Mouse (Mus musculus): ENCODE measurements around the gene Mdm2. TPM values are rescaled to one million over a fixed set of nuclear protein-coding genes. Genes with fewer than 3 reads are reported as not detected.

Gene Mdm2
- polyA plus RNA-seq, 1 experiment from 2014 or later, result 51.2 TPM

DNA sequence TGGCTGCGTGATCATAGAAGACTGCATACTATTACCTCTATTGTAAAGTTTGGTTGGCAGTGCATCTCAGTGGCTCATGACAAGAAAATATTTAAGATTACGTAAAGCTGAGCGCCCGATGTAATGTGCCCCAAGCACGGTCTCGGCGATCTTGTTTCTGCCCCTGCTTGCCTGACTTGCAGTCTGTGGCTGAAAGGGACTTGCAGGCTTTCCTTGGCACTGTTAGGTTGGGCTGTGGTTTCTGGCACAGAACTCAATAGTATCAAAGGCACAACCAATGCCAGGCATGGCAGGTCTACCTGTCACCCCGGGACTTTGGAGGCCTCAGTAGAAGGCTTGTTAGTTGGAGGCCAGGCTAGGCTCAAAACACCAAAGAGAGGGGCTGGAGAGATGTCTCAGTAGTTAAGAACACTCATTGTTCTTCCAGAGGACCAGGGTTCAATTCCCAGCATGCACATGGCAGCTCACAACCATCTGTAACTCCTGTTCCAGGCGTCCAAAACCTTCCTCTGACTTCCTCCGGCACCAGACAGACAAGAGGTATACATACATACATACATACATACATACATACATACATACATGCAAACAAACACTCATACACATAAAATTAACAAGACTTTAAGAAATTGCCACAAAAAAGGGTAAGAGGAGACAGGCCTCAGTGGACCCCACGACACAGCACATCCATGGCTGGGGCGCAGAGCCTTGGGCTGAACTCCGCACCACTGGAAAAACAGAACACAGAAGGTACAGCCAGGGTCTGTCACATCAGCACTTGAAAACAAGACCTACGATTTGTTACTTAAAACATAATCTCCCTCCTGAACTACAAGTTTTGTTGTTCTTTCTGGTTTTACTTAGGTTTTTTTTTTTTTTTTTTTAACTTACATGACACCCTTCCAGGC is 51.8 kb downstream of the Mdm2 start:
- WGBS, result 89% methylated on average over 14 of the region's 14 CpGs
- Histone ChIP-seq H3K27ac (ENCODE audit: low read length) (no peak overlapping the region), H3K4me2 (ENCODE audit: low read depth, low read length) (no peak overlapping the region), H3K9me3 (ENCODE audit: control insufficient read depth, low read length) (no peaks in the 10 kb centered on the region), H3K4me3 (ENCODE audit: low read length) (no peak overlapping the region), H3K9ac (ENCODE audit: low read length) (no peak overlapping the region), H3K4me1 (replicated peaks; ENCODE audit: control insufficient read depth, insufficient read depth, low read length) (no peaks in the 10 kb centered on the region; the same call in 1 of the 2 replicates), H3K36me3 (ENCODE audit: control insufficient read depth, insufficient read depth, low read length) (no peaks in the 10 kb centered on the region), H3K27me3 (ENCODE audit: control insufficient read depth, insufficient read depth, low read depth, low read length) (no peaks in the 10 kb centered on the region)
- ATAC-seq (ENCODE audit: low read depth), result no peak

DNA sequence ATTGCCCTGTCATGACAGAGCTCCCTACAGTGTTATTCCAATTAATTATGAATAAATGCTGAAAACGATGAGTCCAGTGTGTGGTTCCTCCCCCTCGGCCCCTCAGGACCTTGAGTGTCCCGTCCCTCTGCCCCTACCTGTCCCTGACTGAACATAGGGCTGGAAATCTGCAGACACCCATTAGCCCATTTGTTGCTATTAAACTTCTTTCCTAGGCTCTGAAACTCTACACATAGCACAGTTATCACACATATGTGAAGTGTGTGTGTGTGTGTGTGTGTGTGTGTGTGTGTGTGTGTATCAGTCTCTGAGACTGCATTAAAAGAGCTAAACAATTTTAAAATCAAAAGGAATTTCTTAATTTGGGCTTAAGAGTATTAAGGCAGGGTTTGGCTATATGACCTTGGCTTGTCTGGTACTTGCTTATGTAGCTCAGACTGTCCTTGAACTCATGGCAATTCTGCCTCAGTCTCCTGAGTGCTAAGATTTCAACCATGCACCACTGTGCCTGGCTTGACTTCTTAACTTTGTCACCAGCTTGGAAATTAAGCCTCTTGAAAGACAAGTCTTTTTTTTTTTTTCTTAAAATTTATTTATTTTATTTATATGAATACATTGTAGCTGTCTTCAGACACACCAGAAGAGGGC is 52.8 kb downstream of the Mdm2 start:
- no peaks in the 10 kb centered on the region for H3K36me3 ChIP-seq (ENCODE audit: control insufficient read depth, insufficient read depth, low read length)
- no peak overlapping the region for H3K9ac ChIP-seq (ENCODE audit: low read length)
- H3K4me3 ChIP-seq (ENCODE audit: low read length), result no peak overlapping the region
- no peak overlapping the region for H3K27ac ChIP-seq (ENCODE audit: low read length)
- no peaks in the 10 kb centered on the region for H3K27me3 ChIP-seq (ENCODE audit: control insufficient read depth, insufficient read depth, low read depth, low read length)
- H3K4me2 ChIP-seq (ENCODE audit: low read depth, low read length), result no peak overlapping the region
- H3K9me3 ChIP-seq (ENCODE audit: control insufficient read depth, low read length), result no peaks in the 10 kb centered on the region
- no peaks in the 10 kb centered on the region for H3K4me1 ChIP-seq (replicated peaks; ENCODE audit: control insufficient read depth, insufficient read depth, low read length)
- 80% methylated on average over 3 of the region's 3 CpGs for WGBS
- no peak for ATAC-seq (ENCODE audit: low read depth)

DNA sequence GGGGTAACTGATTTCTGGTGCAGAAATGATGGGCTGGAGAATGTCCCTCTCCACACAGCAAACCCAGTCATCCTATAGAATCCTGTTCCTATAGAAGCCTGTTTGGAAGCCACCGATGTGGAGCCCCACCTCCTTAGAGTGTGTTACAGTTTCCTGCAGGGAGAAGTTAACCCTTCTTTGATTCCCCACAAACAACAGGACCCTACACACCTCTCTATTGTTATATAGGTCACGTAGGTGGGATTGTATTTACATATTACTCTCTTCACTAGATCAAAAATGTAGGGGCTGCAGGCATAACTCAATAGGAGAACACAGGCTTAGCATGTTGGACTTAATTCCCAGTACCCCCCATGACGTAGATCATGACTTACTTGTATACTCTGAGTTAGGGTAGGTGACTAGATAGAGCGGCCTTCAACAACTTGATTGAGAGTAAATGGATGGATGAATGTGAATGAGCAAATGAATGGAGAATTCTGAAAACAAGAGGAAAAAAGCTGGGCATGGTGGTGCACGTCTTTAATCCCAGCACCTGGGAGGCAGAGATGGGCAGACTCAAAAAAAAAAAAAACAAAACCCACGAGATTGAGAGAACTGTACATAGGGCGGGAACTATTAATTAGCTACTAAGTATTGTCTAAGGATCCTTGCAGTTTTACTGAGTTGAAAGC is 53.4 kb downstream of the Mdm2 start:
- H3K4me1 ChIP-seq (replicated peaks; ENCODE audit: control insufficient read depth, insufficient read depth, low read length), result no peaks in the 10 kb centered on the region
- no peak overlapping the region for H3K4me3 ChIP-seq (ENCODE audit: low read length)
- ATAC-seq (ENCODE audit: low read depth), result no peak
- no peaks in the 10 kb centered on the region for H3K27me3 ChIP-seq (ENCODE audit: control insufficient read depth, insufficient read depth, low read depth, low read length)
- H3K9ac ChIP-seq (ENCODE audit: low read length), result no peak overlapping the region
- 71% methylated on average over 7 of the region's 7 CpGs for WGBS
- H3K9me3 ChIP-seq (ENCODE audit: control insufficient read depth, low read length), result no peaks in the 10 kb centered on the region
- H3K4me2 ChIP-seq (ENCODE audit: low read depth, low read length), result no peak overlapping the region
- H3K27ac ChIP-seq (ENCODE audit: low read length), result no peak overlapping the region
- no peaks in the 10 kb centered on the region for H3K36me3 ChIP-seq (ENCODE audit: control insufficient read depth, insufficient read depth, low read length)

DNA sequence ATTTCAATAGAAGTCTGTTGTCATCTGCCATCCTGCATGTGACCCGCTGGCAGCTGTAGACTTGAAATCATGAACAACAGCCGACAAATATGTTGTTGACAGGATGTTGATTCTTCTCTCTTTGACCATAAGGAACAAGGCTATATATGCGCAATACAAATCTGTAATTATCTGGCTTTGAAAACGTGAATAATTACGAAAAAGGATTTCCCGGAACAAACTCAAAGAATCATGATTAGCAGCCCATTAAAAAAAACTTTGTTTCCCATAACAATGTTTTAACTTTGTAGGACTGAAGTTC is 53.9 kb downstream of the Mdm2 start:
- no peak overlapping the region for H3K4me3 ChIP-seq (ENCODE audit: low read length)
- H3K27ac ChIP-seq (ENCODE audit: low read length), result no peak overlapping the region
- H3K36me3 ChIP-seq (ENCODE audit: control insufficient read depth, insufficient read depth, low read length), result no peaks in the 10 kb centered on the region
- H3K4me1 ChIP-seq (replicated peaks; ENCODE audit: control insufficient read depth, insufficient read depth, low read length), result no peaks in the 10 kb centered on the region
- ATAC-seq (ENCODE audit: low read depth), result no peak
- no peak overlapping the region for H3K4me2 ChIP-seq (ENCODE audit: low read depth, low read length)
- H3K9ac ChIP-seq (ENCODE audit: low read length), result no peak overlapping the region
- no peaks in the 10 kb centered on the region for H3K27me3 ChIP-seq (ENCODE audit: control insufficient read depth, insufficient read depth, low read depth, low read length)
- no peaks in the 10 kb centered on the region for H3K9me3 ChIP-seq (ENCODE audit: control insufficient read depth, low read length)
- WGBS, result 68% methylated on average over 6 of the region's 6 CpGs

- H3K27me3 ChIP-seq (ENCODE audit: control insufficient read depth, insufficient read depth, low read depth, low read length), result no peaks in the 10 kb centered on the region
- no peak overlapping the region for H3K9ac ChIP-seq (ENCODE audit: low read length)
- H3K27ac ChIP-seq (ENCODE audit: low read length), result no peak overlapping the region
- H3K4me1 ChIP-seq (replicated peaks; ENCODE audit: control insufficient read depth, insufficient read depth, low read length), result no peaks in the 10 kb centered on the region
- H3K36me3 ChIP-seq (ENCODE audit: control insufficient read depth, insufficient read depth, low read length), result no peaks in the 10 kb centered on the region
- WGBS, result 41% methylated on average over 7 of the region's 7 CpGs
- no peaks in the 10 kb centered on the region for H3K9me3 ChIP-seq (ENCODE audit: control insufficient read depth, low read length)
- H3K4me2 ChIP-seq (ENCODE audit: low read depth, low read length), result no peak overlapping the region
- no peak overlapping the region for H3K4me3 ChIP-seq (ENCODE audit: low read length)
- no peak for ATAC-seq (ENCODE audit: low read depth)
These were observed 54.5 kb downstream of the Mdm2 start for GRCm38 (mm10) chr10:117655908-117656661.

- H3K9ac ChIP-seq (ENCODE audit: low read length), result no peak overlapping the region
- H3K4me1 ChIP-seq (replicated peaks; ENCODE audit: control insufficient read depth, insufficient read depth, low read length), result no peaks in the 10 kb centered on the region
- no peak for ATAC-seq (ENCODE audit: low read depth)
- no peak overlapping the region for H3K4me3 ChIP-seq (ENCODE audit: low read length)
- no peaks in the 10 kb centered on the region for H3K36me3 ChIP-seq (ENCODE audit: control insufficient read depth, insufficient read depth, low read length)
- H3K4me2 ChIP-seq (ENCODE audit: low read depth, low read length), result no peak overlapping the region
- H3K27me3 ChIP-seq (ENCODE audit: control insufficient read depth, insufficient read depth, low read depth, low read length), result no peaks in the 10 kb centered on the region
- no peak overlapping the region for H3K27ac ChIP-seq (ENCODE audit: low read length)
- 80% methylated on average over 9 of the region's 9 CpGs for WGBS
- no peaks in the 10 kb centered on the region for H3K9me3 ChIP-seq (ENCODE audit: control insufficient read depth, low read length)
These were observed 55.1 kb downstream of the Mdm2 start for GRCm38 (mm10) chr10:117655460-117655859.

- Histone ChIP-seq H3K27ac (ENCODE audit: low read length) (no peak overlapping the region), H3K36me3 (ENCODE audit: control insufficient read depth, insufficient read depth, low read length) (no peaks in the 10 kb centered on the region), H3K27me3 (ENCODE audit: control insufficient read depth, insufficient read depth, low read depth, low read length) (no peaks in the 10 kb centered on the region), H3K4me3 (ENCODE audit: low read length) (no peak overlapping the region), H3K9ac (ENCODE audit: low read length) (no peak overlapping the region), H3K9me3 (ENCODE audit: control insufficient read depth, low read length) (no peaks in the 10 kb centered on the region), H3K4me2 (ENCODE audit: low read depth, low read length) (no peak overlapping the region), H3K4me1 (replicated peaks; ENCODE audit: control insufficient read depth, insufficient read depth, low read length) (no peaks in the 10 kb centered on the region)
- no peak for ATAC-seq (ENCODE audit: low read depth)
- WGBS, result 75% methylated on average over 3 of the region's 3 CpGs
These were observed 55.9 kb downstream of the Mdm2 start for GRCm38 (mm10) chr10:117654576-117655123.

DNA sequence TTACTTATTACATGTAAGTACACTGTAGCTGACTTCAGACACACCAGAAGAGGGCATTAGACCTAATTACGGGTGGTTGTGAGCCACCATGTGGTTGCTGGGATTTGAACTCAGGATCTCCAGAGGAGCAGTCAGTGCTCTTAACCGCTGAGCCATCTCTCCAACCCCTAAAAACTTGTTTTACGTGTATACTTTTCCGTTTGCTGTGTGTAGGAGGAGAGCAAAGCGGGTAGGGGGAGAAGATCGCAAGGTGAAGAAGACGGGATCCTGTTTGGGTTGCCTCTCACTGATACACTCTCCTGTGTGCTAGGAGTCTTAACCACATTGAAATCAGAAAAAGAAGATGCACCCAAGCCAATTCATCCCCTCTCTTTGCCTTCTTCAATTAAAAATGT is 56.8 kb downstream of the Mdm2 start:
- no peak for ATAC-seq (ENCODE audit: low read depth)
- Histone ChIP-seq H3K27me3 (ENCODE audit: control insufficient read depth, insufficient read depth, low read depth, low read length) (no peaks in the 10 kb centered on the region), H3K36me3 (ENCODE audit: control insufficient read depth, insufficient read depth, low read length) (no peaks in the 10 kb centered on the region), H3K4me2 (ENCODE audit: low read depth, low read length) (no peak overlapping the region), H3K9ac (ENCODE audit: low read length) (no peak overlapping the region), H3K4me1 (replicated peaks; ENCODE audit: control insufficient read depth, insufficient read depth, low read length) (no peaks in the 10 kb centered on the region), H3K4me3 (ENCODE audit: low read length) (no peak overlapping the region), H3K27ac (ENCODE audit: low read length) (no peak overlapping the region), H3K9me3 (ENCODE audit: control insufficient read depth, low read length) (no peaks in the 10 kb centered on the region)
- WGBS, result 87% methylated on average over 7 of the region's 7 CpGs

Data from lung, embryonic 16.5 days (tissue).